Mouse (Mus musculus): Measurements from ENCODE around the gene Hao2. TPM values are rescaled to one million over a fixed set of nuclear protein-coding genes. Genes with fewer than 3 reads are reported as not detected.
A peak's percentile ranks its signal among the peaks of the same experiment; 100 is the strongest.

The Hao2 gene
- total and polyA plus RNA-seq, 2 experiments = 18.7 to 20.8 TPM

DNA sequence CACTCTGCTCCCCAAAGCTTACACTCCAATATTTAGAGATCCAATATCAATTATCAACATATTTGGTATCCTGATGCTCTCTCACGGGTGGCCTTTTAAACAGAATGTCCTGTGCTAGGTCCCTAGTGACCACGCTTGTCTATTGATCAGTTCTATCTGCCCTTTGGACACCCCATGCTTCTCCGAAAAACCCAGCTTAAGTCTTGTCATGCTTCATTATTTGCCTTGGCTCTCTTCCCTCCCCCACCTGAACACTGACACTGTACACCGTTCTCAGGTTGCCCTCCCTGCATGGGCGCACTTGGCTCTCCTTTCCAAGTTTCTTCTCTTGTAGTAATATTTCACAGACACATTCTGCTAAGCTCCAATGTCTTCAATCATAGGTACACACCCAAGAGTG, 42.8 kb downstream of the Hao2 start:
- no peaks in the 10 kb centered on the region for H3K36me3 ChIP-seq (ENCODE audit: control insufficient read depth, insufficient read depth, low read length)
- peak; percentile 66 for DNase-seq (ENCODE audit: extremely low read depth, low read depth, low spot score)
- no peak overlapping the region for H3K27ac ChIP-seq (replicated peaks; ENCODE audit: insufficient read depth, low read depth, low read length)
- no peak overlapping the region for H3K4me3 ChIP-seq (ENCODE audit: insufficient read depth, low read depth, low read length)
- peaks cover 9% of the 10 kb centered on the region for H3K4me1 ChIP-seq (ENCODE audit: control insufficient read depth, insufficient read depth, low read length)
- H3K79me2 ChIP-seq (ENCODE audit: control insufficient read depth, insufficient read depth, low read length) = no peaks in the 10 kb centered on the region
- H3K27me3 ChIP-seq (ENCODE audit: control insufficient read depth, insufficient read depth, low read length) = peaks cover 9% of the 10 kb centered on the region; the same call in 1 of the 2 replicates
- TF ChIP-seq CTCF (IDR thresholded peaks at IDR 0.05; ENCODE audit: low read depth, low read length) = no peak
- no peak for TF ChIP-seq POLR2A (IDR thresholded peaks at IDR 0.05; ENCODE audit: extremely low read depth, insufficient read depth, low read length)
- no peak overlapping the region for H3K9ac ChIP-seq (ENCODE audit: low read depth, low read length)
- WGBS = 30% methylated on average over 5 of the region's 5 CpGs

DNA sequence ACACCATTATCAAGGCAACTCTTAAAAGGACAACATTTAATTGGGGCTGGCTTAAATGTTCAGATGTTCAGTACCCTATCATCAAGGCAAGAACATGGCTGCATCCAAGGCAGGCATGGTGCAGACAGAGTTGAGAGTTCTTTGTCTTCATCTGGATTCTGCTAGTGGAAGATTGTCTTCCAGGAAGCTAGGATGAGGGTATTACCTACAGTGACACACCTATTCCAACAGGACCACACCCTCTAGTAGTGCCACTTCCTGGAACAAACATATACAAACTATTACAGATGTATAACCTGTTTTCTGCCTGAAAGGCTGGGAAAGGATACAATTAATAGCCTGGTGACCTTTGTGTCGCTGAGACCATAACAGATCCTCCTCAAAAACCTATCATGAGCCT, 44.1 kb downstream of the Hao2 start:
- no peak for TF ChIP-seq POLR2A (IDR thresholded peaks at IDR 0.05; ENCODE audit: extremely low read depth, insufficient read depth, low read length)
- TF ChIP-seq CTCF (IDR thresholded peaks at IDR 0.05; ENCODE audit: low read depth, low read length) = no peak
- DNase-seq (ENCODE audit: extremely low read depth, low read depth, low spot score) = no peak

More for the DNA sequence above, 44.1 kb downstream of the Hao2 start:
- Histone ChIP-seq H3K36me3 (ENCODE audit: control insufficient read depth, insufficient read depth, low read length) (no peaks in the 10 kb centered on the region), H3K4me3 (ENCODE audit: insufficient read depth, low read depth, low read length) (no peak overlapping the region), H3K79me2 (ENCODE audit: control insufficient read depth, insufficient read depth, low read length) (no peaks in the 10 kb centered on the region), H3K9ac (ENCODE audit: low read depth, low read length) (no peak overlapping the region), H3K27ac (replicated peaks; ENCODE audit: insufficient read depth, low read depth, low read length) (no peak overlapping the region), H3K4me1 (ENCODE audit: control insufficient read depth, insufficient read depth, low read length) (peaks cover 8% of the 10 kb centered on the region), H3K27me3 (ENCODE audit: control insufficient read depth, insufficient read depth, low read length) (peaks cover 9% of the 10 kb centered on the region; the same call in 1 of the 2 replicates)
- 93% methylated on average over 1 of the region's 1 CpGs for WGBS

Other genes starting within 250 kb of the Hao2 start
- gene Hsd3b2, start 168.7 kb downstream of the Hao2 start, total RNA-seq (2014; rRNA removed) = 23.0 and 23.2 TPM in 2 replicates
- 14.4 and 15.5 TPM in 2 replicates for gene Hsd3b2, start 168.7 kb downstream of the Hao2 start, polyA plus RNA-seq (2012; rRNA removed)
- gene Hsd3b3, start 130.1 kb downstream of the Hao2 start, total RNA-seq (2014; rRNA removed) = 263 and 290 TPM in 2 replicates
- 213 and 241 TPM in 2 replicates for gene Hsd3b3, start 130.1 kb downstream of the Hao2 start, polyA plus RNA-seq (2012; rRNA removed)
- gene Hsd3b6, start 78.8 kb downstream of the Hao2 start, total RNA-seq (2014; rRNA removed) = 0.07 TPM in 1 of 2 replicates, not detected in the other
- gene Hsd3b6, start 78.8 kb downstream of the Hao2 start, polyA plus RNA-seq (2012; rRNA removed) = not detected in 2 replicates
- gene Hsd3b1, start 33.4 kb downstream of the Hao2 start, total RNA-seq (2014; rRNA removed) = 0.65 and 35.3 TPM in 2 replicates
- gene Hsd3b1, start 33.4 kb downstream of the Hao2 start, polyA plus RNA-seq (2012; rRNA removed) = 0.29 and 0.46 TPM in 2 replicates
- 3.7 and 4.1 TPM in 2 replicates for gene Wars2, start 247.8 kb upstream of the Hao2 start, total RNA-seq (2014; rRNA removed)
- 1.4 and 2.3 TPM in 2 replicates for gene Wars2, start 247.8 kb upstream of the Hao2 start, polyA plus RNA-seq (2012; rRNA removed)

Data from liver, adult 2 months (tissue).